Mouse (Mus musculus) megakaryocyte, embryonic 14.5 days (primary cell): ENCODE measurements around the gene Rps28.

ENCODE experiments used
- FLI1 ChIP-seq: IDR thresholded peaks from 2 replicates; pipeline ENCODE4 v1.6.1; 2012; ENCODE audit warnings: low read length, inconsistent platforms, mixed read lengths
- GATA1 ChIP-seq: IDR thresholded peaks from 3 replicates; pipeline ENCODE4 v1.6.1; 2012; ENCODE audit warnings: mixed read lengths, low read length, inconsistent platforms, borderline replicate concordance

- TF ChIP-seq GATA1, result no peak
- no peak for TF ChIP-seq FLI1
Measured at GRCm38 (mm10) chr17:33775287-33775686, 49.1 kb downstream of the Rps28 start.
